Mouse (Mus musculus): Measurements from ENCODE around the gene Tfam. TPM values are rescaled to one million over a fixed set of nuclear protein-coding genes. Genes with fewer than 3 reads are reported as not detected.
A peak's percentile ranks its signal among the peaks of the same experiment; 100 is the strongest.

The Tfam gene
- total and polyA plus RNA-seq, 2 experiments: 10.4 to 19.6 TPM

GRCm38 (mm10) chr10:71192886-71193285 lies 45.2 kb downstream of the Tfam start:
- peak; percentile 75 for DNase-seq (ENCODE audit: extremely low read depth, low read depth, low spot score)
- Histone ChIP-seq H3K4me1 (ENCODE audit: control insufficient read depth, insufficient read depth, low read length) (peaks cover 7% of the 10 kb centered on the region), H3K79me2 (ENCODE audit: control insufficient read depth, insufficient read depth, low read length) (no peaks in the 10 kb centered on the region), H3K27me3 (ENCODE audit: control insufficient read depth, insufficient read depth, low read length) (no peaks in the 10 kb centered on the region), H3K36me3 (ENCODE audit: control insufficient read depth, insufficient read depth, low read length) (no peaks in the 10 kb centered on the region), H3K4me3 (ENCODE audit: insufficient read depth, low read depth, low read length) (no peak overlapping the region), H3K9ac (ENCODE audit: low read depth, low read length) (no peak overlapping the region), H3K27ac (replicated peaks; ENCODE audit: insufficient read depth, low read depth, low read length) (peak overlapping the region; percentile 24)
- TF ChIP-seq CTCF (IDR thresholded peaks at IDR 0.05; ENCODE audit: low read depth, low read length) (no peak), POLR2A (IDR thresholded peaks at IDR 0.05; ENCODE audit: extremely low read depth, insufficient read depth, low read length) (no peak)
- WGBS: 7% methylated on average over 11 of the region's 11 CpGs

- Histone ChIP-seq H3K4me1 (ENCODE audit: control insufficient read depth, insufficient read depth, low read length) (peaks cover 4% of the 10 kb centered on the region; the same call in 1 of the 2 replicates), H3K9ac (ENCODE audit: low read depth, low read length) (no peak overlapping the region), H3K4me3 (ENCODE audit: insufficient read depth, low read depth, low read length) (no peak overlapping the region), H3K27me3 (ENCODE audit: control insufficient read depth, insufficient read depth, low read length) (no peaks in the 10 kb centered on the region), H3K79me2 (ENCODE audit: control insufficient read depth, insufficient read depth, low read length) (no peaks in the 10 kb centered on the region), H3K27ac (replicated peaks; ENCODE audit: insufficient read depth, low read depth, low read length) (no peak overlapping the region), H3K36me3 (ENCODE audit: control insufficient read depth, insufficient read depth, low read length) (no peaks in the 10 kb centered on the region)
- no peak for DNase-seq (ENCODE audit: extremely low read depth, low read depth, low spot score)
- WGBS: 89% methylated on average over 4 of the region's 4 CpGs
- TF ChIP-seq POLR2A (IDR thresholded peaks at IDR 0.05; ENCODE audit: extremely low read depth, insufficient read depth, low read length) (no peak), CTCF (IDR thresholded peaks at IDR 0.05; ENCODE audit: low read depth, low read length) (no peak)
These were observed 49.4 kb downstream of the Tfam start for GRCm38 (mm10) chr10:71188681-71189080.

- TF ChIP-seq POLR2A (IDR thresholded peaks at IDR 0.05; ENCODE audit: extremely low read depth, insufficient read depth, low read length) (no peak), CTCF (IDR thresholded peaks at IDR 0.05; ENCODE audit: low read depth, low read length) (no peak)
- no peaks in the 10 kb centered on the region for H3K27me3 ChIP-seq (ENCODE audit: control insufficient read depth, insufficient read depth, low read length)
- no peak overlapping the region for H3K9ac ChIP-seq (ENCODE audit: low read depth, low read length)
- H3K4me3 ChIP-seq (ENCODE audit: insufficient read depth, low read depth, low read length): no peak overlapping the region
- H3K36me3 ChIP-seq (ENCODE audit: control insufficient read depth, insufficient read depth, low read length): no peaks in the 10 kb centered on the region
- no peak for DNase-seq (ENCODE audit: extremely low read depth, low read depth, low spot score)
- H3K27ac ChIP-seq (replicated peaks; ENCODE audit: insufficient read depth, low read depth, low read length): no peak overlapping the region
- peaks cover 4% of the 10 kb centered on the region; the same call in 1 of the 2 replicates for H3K79me2 ChIP-seq (ENCODE audit: control insufficient read depth, insufficient read depth, low read length)
- peaks cover 13% of the 10 kb centered on the region; the same call in 1 of the 2 replicates for H3K4me1 ChIP-seq (ENCODE audit: control insufficient read depth, insufficient read depth, low read length)
- 91% methylated on average over 7 of the region's 7 CpGs for WGBS
These were observed 53.0 kb downstream of the Tfam start for GRCm38 (mm10) chr10:71185059-71185458.

GRCm38 (mm10) chr10:71183339-71184031 lies 54.6 kb downstream of the Tfam start:
- Histone ChIP-seq H3K4me1 (ENCODE audit: control insufficient read depth, insufficient read depth, low read length) (peaks cover 15% of the 10 kb centered on the region; the same call in 1 of the 2 replicates), H3K27ac (replicated peaks; ENCODE audit: insufficient read depth, low read depth, low read length) (peak overlapping the region; percentile 48), H3K79me2 (ENCODE audit: control insufficient read depth, insufficient read depth, low read length) (peaks cover 9% of the 10 kb centered on the region; the same call in 1 of the 2 replicates), H3K9ac (ENCODE audit: low read depth, low read length) (no peak overlapping the region), H3K27me3 (ENCODE audit: control insufficient read depth, insufficient read depth, low read length) (no peaks in the 10 kb centered on the region), H3K4me3 (ENCODE audit: insufficient read depth, low read depth, low read length) (no peak overlapping the region), H3K36me3 (ENCODE audit: control insufficient read depth, insufficient read depth, low read length) (no peaks in the 10 kb centered on the region)
- 8% methylated on average over 7 of the region's 7 CpGs for WGBS
- peak; percentile 89 for DNase-seq (ENCODE audit: extremely low read depth, low read depth, low spot score)
- TF ChIP-seq POLR2A (IDR thresholded peaks at IDR 0.05; ENCODE audit: extremely low read depth, insufficient read depth, low read length) (no peak), CTCF (IDR thresholded peaks at IDR 0.05; ENCODE audit: low read depth, low read length) (no peak)

GRCm38 (mm10) chr10:71181931-71182330 lies 56.1 kb downstream of the Tfam start:
- peak; percentile 84 for DNase-seq (ENCODE audit: extremely low read depth, low read depth, low spot score)
- peak overlapping the region; percentile 100 for H3K27ac ChIP-seq (replicated peaks; ENCODE audit: insufficient read depth, low read depth, low read length)
- no peak overlapping the region for H3K9ac ChIP-seq (ENCODE audit: low read depth, low read length)
- H3K4me1 ChIP-seq (ENCODE audit: control insufficient read depth, insufficient read depth, low read length): peaks cover 24% of the 10 kb centered on the region
- peak overlapping the region; percentile 62 for H3K4me3 ChIP-seq (ENCODE audit: insufficient read depth, low read depth, low read length)
- peaks cover 9% of the 10 kb centered on the region; the same call in 1 of the 2 replicates for H3K79me2 ChIP-seq (ENCODE audit: control insufficient read depth, insufficient read depth, low read length)
- peaks cover 2% of the 10 kb centered on the region; the same call in 1 of the 2 replicates for H3K36me3 ChIP-seq (ENCODE audit: control insufficient read depth, insufficient read depth, low read length)
- TF ChIP-seq CTCF (IDR thresholded peaks at IDR 0.05; ENCODE audit: low read depth, low read length) (no peak), POLR2A (IDR thresholded peaks at IDR 0.05; ENCODE audit: extremely low read depth, insufficient read depth, low read length) (no peak)
- no peaks in the 10 kb centered on the region for H3K27me3 ChIP-seq (ENCODE audit: control insufficient read depth, insufficient read depth, low read length)
- WGBS: 25% methylated on average over 4 of the region's 4 CpGs

GRCm38 (mm10) chr10:71181091-71181490 lies 57.0 kb downstream of the Tfam start:
- peaks cover 4% of the 10 kb centered on the region; the same call in 1 of the 2 replicates for H3K36me3 ChIP-seq (ENCODE audit: control insufficient read depth, insufficient read depth, low read length)
- peak overlapping the region; percentile 62 for H3K4me3 ChIP-seq (ENCODE audit: insufficient read depth, low read depth, low read length)
- 25% methylated on average over 2 of the region's 2 CpGs for WGBS
- H3K27ac ChIP-seq (replicated peaks; ENCODE audit: insufficient read depth, low read depth, low read length): peak overlapping the region; percentile 100
- peak; percentile 74 for DNase-seq (ENCODE audit: extremely low read depth, low read depth, low spot score)
- peak overlapping the region; percentile 85 for H3K9ac ChIP-seq (ENCODE audit: low read depth, low read length)
- peaks cover 24% of the 10 kb centered on the region for H3K4me1 ChIP-seq (ENCODE audit: control insufficient read depth, insufficient read depth, low read length)
- H3K27me3 ChIP-seq (ENCODE audit: control insufficient read depth, insufficient read depth, low read length): no peaks in the 10 kb centered on the region
- TF ChIP-seq CTCF (IDR thresholded peaks at IDR 0.05; ENCODE audit: low read depth, low read length) (no peak), POLR2A (IDR thresholded peaks at IDR 0.05; ENCODE audit: extremely low read depth, insufficient read depth, low read length) (no peak)
- peaks cover 9% of the 10 kb centered on the region; the same call in 1 of the 2 replicates for H3K79me2 ChIP-seq (ENCODE audit: control insufficient read depth, insufficient read depth, low read length)

Measured in liver, adult 2 months (tissue).